In genomic region chr12:88407996-88408322, GRCm38 (mm10) we compare ENCODE assay signal across 24 mouse cellular contexts. TPM values are rescaled to one million over a fixed set of nuclear protein-coding genes. Genes with fewer than 3 reads are reported as not detected.
DNase-seq lines count a peak whose midpoint lies in the region; ATAC-seq and TF ChIP-seq lines count a peak whose summit lies in the region.
"Had no signal": no experiment of that assay in that cellular context is flagged by ENCODE, and none has a peak within 500 bp of the region (broad histone marks: within the 10 kb centered on the region; RNA-seq: fewer than 3 reads in every experiment).

No protein-coding gene starts in this region.

- no peaks in the 10 kb centered on the region for H3K27me3 ChIP-seq in embryonic facial prominence, embryonic 11.5 days (ENCODE audit: control insufficient read depth, insufficient read depth, low read length)
- H3K27me3 ChIP-seq in embryonic facial prominence, embryonic 10.5 days (replicated peaks; ENCODE audit: low read depth, poor library complexity, severe bottlenecking), result no peaks in the 10 kb centered on the region
- H3K27me3 ChIP-seq in liver, embryonic 13.5 days, result no peaks in the 10 kb centered on the region
- H3K27me3 ChIP-seq in liver, postnatal 0 days (ENCODE audit: insufficient read depth, low read length), result no peaks in the 10 kb centered on the region
- H3K27me3 ChIP-seq in stomach, postnatal 0 days (ENCODE audit: control insufficient read depth, insufficient read depth, low read length), result no peaks in the 10 kb centered on the region
- H3K27me3 ChIP-seq: CH12.LX; embryonic facial prominence, embryonic 15.5 days; hindbrain, embryonic 15.5 days; midbrain, embryonic 12.5 days; Patski; stomach, embryonic 15.5 days had no signal

- H3K9ac ChIP-seq in embryonic facial prominence, embryonic 11.5 days (replicated peaks; ENCODE audit: low read length), result no peak overlapping the region
- no peak overlapping the region for H3K9ac ChIP-seq in liver, embryonic 13.5 days
- H3K9ac ChIP-seq in liver, postnatal 0 days (replicated peaks), result no peak overlapping the region
- H3K9ac ChIP-seq in stomach, postnatal 0 days (ENCODE audit: low read length), result no peak overlapping the region
- H3K9ac ChIP-seq: embryonic facial prominence, embryonic 15.5 days; hindbrain, embryonic 15.5 days; liver, embryonic 14.5 days; midbrain, embryonic 12.5 days; stomach, embryonic 15.5 days had no signal

- no peak overlapping the region for H3K4me2 ChIP-seq in embryonic facial prominence, embryonic 11.5 days (ENCODE audit: low read depth, low read length)
- no peak overlapping the region for H3K4me2 ChIP-seq in liver, embryonic 13.5 days
- H3K4me2 ChIP-seq in liver, postnatal 0 days (ENCODE audit: low read depth, low read length), result no peak overlapping the region
- H3K4me2 ChIP-seq in stomach, postnatal 0 days (replicated peaks; ENCODE audit: low read depth), result no peak overlapping the region
- H3K4me2 ChIP-seq: embryonic facial prominence, embryonic 15.5 days; hindbrain, embryonic 15.5 days; midbrain, embryonic 12.5 days; stomach, embryonic 15.5 days had no signal

- H3K36me3 ChIP-seq in embryonic facial prominence, embryonic 11.5 days (replicated peaks; ENCODE audit: control insufficient read depth, insufficient read depth, low read depth, low read length), result no peaks in the 10 kb centered on the region
- peaks cover 24% of the 10 kb centered on the region for H3K36me3 ChIP-seq in embryonic facial prominence, embryonic 10.5 days (replicated peaks)
- no peaks in the 10 kb centered on the region for H3K36me3 ChIP-seq in liver, embryonic 13.5 days
- no peaks in the 10 kb centered on the region; the same call in 1 of the 2 replicates for H3K36me3 ChIP-seq in liver, postnatal 0 days (replicated peaks; ENCODE audit: insufficient read depth, low read length)
- no peaks in the 10 kb centered on the region for H3K36me3 ChIP-seq in stomach, postnatal 0 days (ENCODE audit: control insufficient read depth, insufficient read depth, low read length)
- H3K36me3 ChIP-seq: stomach, embryonic 15.5 days had no signal

- no peak overlapping the region for H3K4me3 ChIP-seq in embryonic facial prominence, embryonic 11.5 days (ENCODE audit: low read depth, low read length)
- H3K4me3 ChIP-seq in embryonic facial prominence, embryonic 10.5 days, result no peak overlapping the region
- H3K4me3 ChIP-seq in liver, embryonic 13.5 days (replicated peaks), result no peak overlapping the region
- no peak overlapping the region for H3K4me3 ChIP-seq in liver, postnatal 0 days (ENCODE audit: low read depth, low read length)
- H3K4me3 ChIP-seq in stomach, postnatal 0 days (ENCODE audit: low read depth, low read length), result no peak overlapping the region
- H3K4me3 ChIP-seq: embryonic facial prominence, embryonic 15.5 days; gastrocnemius, adult 2 months; heart, embryonic 10.5 days; hindbrain, embryonic 15.5 days; midbrain, embryonic 12.5 days; stomach, embryonic 15.5 days had no signal

- 89% methylated on average over 4 of the region's 4 CpGs for WGBS in embryonic facial prominence, embryonic 11.5 days
- 94% methylated on average over 4 of the region's 4 CpGs for WGBS in embryonic facial prominence, embryonic 10.5 days
- 78% methylated on average over 4 of the region's 4 CpGs for WGBS in liver, embryonic 13.5 days (ENCODE audit: insufficient replicate concordance)
- WGBS in liver, postnatal 0 days (ENCODE audit: insufficient replicate concordance), result 89% methylated on average over 4 of the region's 4 CpGs
- WGBS in stomach, postnatal 0 days, result 96% methylated on average over 4 of the region's 4 CpGs

- H3K9me3 ChIP-seq in embryonic facial prominence, embryonic 11.5 days (replicated peaks; ENCODE audit: control insufficient read depth, low read length), result no peaks in the 10 kb centered on the region
- H3K9me3 ChIP-seq in embryonic facial prominence, embryonic 10.5 days, result no peaks in the 10 kb centered on the region
- no peaks in the 10 kb centered on the region for H3K9me3 ChIP-seq in liver, embryonic 13.5 days (replicated peaks)
- H3K9me3 ChIP-seq in liver, postnatal 0 days (ENCODE audit: low read length), result no peaks in the 10 kb centered on the region
- H3K9me3 ChIP-seq in stomach, postnatal 0 days (ENCODE audit: control insufficient read depth, low read length), result no peaks in the 10 kb centered on the region
- H3K9me3 ChIP-seq: embryonic facial prominence, embryonic 15.5 days; G1E; heart, embryonic 10.5 days; hindbrain, embryonic 15.5 days; midbrain, embryonic 12.5 days; stomach, embryonic 15.5 days had no signal

- no peak overlapping the region for H3K27ac ChIP-seq in embryonic facial prominence, embryonic 11.5 days (replicated peaks; ENCODE audit: low read depth, low read length)
- H3K27ac ChIP-seq in embryonic facial prominence, embryonic 10.5 days (replicated peaks), result no peak overlapping the region
- no peak overlapping the region for H3K27ac ChIP-seq in liver, embryonic 13.5 days
- H3K27ac ChIP-seq in liver, postnatal 0 days (ENCODE audit: low read depth), result no peak overlapping the region
- no peak overlapping the region; the same call in 1 of the 2 replicates for H3K27ac ChIP-seq in stomach, postnatal 0 days (replicated peaks)
- H3K27ac ChIP-seq: embryonic facial prominence, embryonic 15.5 days; gastrocnemius, adult 2 months; hindbrain, embryonic 15.5 days; kidney, postnatal 0 days; liver, embryonic 14.5 days; midbrain, embryonic 12.5 days; stomach, embryonic 15.5 days had no signal

- no peaks in the 10 kb centered on the region for H3K4me1 ChIP-seq in embryonic facial prominence, embryonic 11.5 days (ENCODE audit: control insufficient read depth, insufficient read depth, low read length)
- H3K4me1 ChIP-seq in embryonic facial prominence, embryonic 10.5 days, result peaks cover 7% of the 10 kb centered on the region
- H3K4me1 ChIP-seq in liver, embryonic 13.5 days (replicated peaks), result 0 out of 2 replicates have a peak, but pooled peaks cover 6% of the 10 kb centered on the region
- no peaks in the 10 kb centered on the region for H3K4me1 ChIP-seq in liver, postnatal 0 days (ENCODE audit: insufficient read depth)
- H3K4me1 ChIP-seq in stomach, postnatal 0 days (replicated peaks; ENCODE audit: control insufficient read depth, insufficient read depth), result no peaks in the 10 kb centered on the region
- H3K4me1 ChIP-seq: embryonic facial prominence, embryonic 15.5 days; heart, embryonic 10.5 days had no signal

- no peak for TF ChIP-seq EP300 in liver, postnatal 0 days (IDR thresholded peaks at IDR 0.05; ENCODE audit: low read depth)
- TF ChIP-seq EP300 in stomach, postnatal 0 days (optimal IDR thresholded peaks at IDR 0.05), result no peak

- no peak for ATAC-seq in embryonic facial prominence, embryonic 11.5 days (replicated peaks; ENCODE audit: insufficient number of reproducible peaks, low FRiP score, low TSS enrichment, low read depth)
- ATAC-seq in liver, embryonic 13.5 days (ENCODE audit: low read depth), result peak; percentile 35
- ATAC-seq in liver, postnatal 0 days, result no peak
- ATAC-seq in granulocyte monocyte progenitor cell, adult 5-6 weeks (replicated peaks; ENCODE audit: poor library complexity, severe bottlenecking), result peak; percentile 60; the same call in 1 of the 2 replicates
- ATAC-seq in stomach, postnatal 0 days (ENCODE audit: low FRiP score, low TSS enrichment), result peak; percentile 36; the same call in 1 of the 2 replicates
- ATAC-seq: forebrain, embryonic 14.5 days; Patski had no signal

- no peak for TF ChIP-seq CTCF in liver, postnatal 0 days (IDR thresholded peaks at IDR 0.05; ENCODE audit: low read depth)
- TF ChIP-seq CTCF in stomach, postnatal 0 days (IDR thresholded peaks at IDR 0.05; ENCODE audit: low read depth), result no peak

- DNase-seq in embryonic facial prominence, embryonic 11.5 days (ENCODE audit: low spot score), result peak; percentile 3
- DNase-seq in embryonic facial prominence, embryonic 10.5 days (ENCODE audit: low spot score), result no peak
- no peak for DNase-seq in liver, embryonic 13.5 days
- DNase-seq in liver, postnatal 0 days, result no peak
- no peak for DNase-seq in stomach, postnatal 0 days (ENCODE audit: low spot score)
- no peak for DNase-seq in adipocyte (ENCODE audit: low spot score)
- DNase-seq: adrenal gland, adult 2 months; B cell, adult 2 months; cerebellum, adult 2 months; gastrocnemius, adult 2 months; kidney, adult 2 months; thymus, adult 18-20 months had no signal

RNA-seq across cellular contexts. Expression of gene Adck1, which starts 47.6 kb away (rescaled TPM):
- 12.5 and 13.5 TPM in 2 replicates for polyA plus RNA-seq in embryonic facial prominence, embryonic 11.5 days (2014; fragmentation: Nextera tagmentation; extraction: Ambion mirVana)
- 21.8 and 23.7 TPM in 2 replicates for polyA plus RNA-seq in embryonic facial prominence, embryonic 10.5 days (2016; fragmentation: Nextera tagmentation; extraction: Ambion mirVana)
- 9.5 and 10.1 TPM in 2 replicates for polyA plus RNA-seq in liver, embryonic 13.5 days (2015; fragmentation: Nextera tagmentation; extraction: Ambion mirVana)
- polyA plus RNA-seq in liver, postnatal 0 days (2015; fragmentation: Nextera tagmentation; extraction: Ambion mirVana), result 7.9 and 8.4 TPM in 2 replicates
- 13.8 and 17.2 TPM in 2 replicates for total RNA-seq in granulocyte monocyte progenitor cell, adult 5-6 weeks (2014; fragmentation: Nextera tagmentation)
- total RNA-seq in granulocyte monocyte progenitor cell, adult 5-6 weeks (2017), result 20.3 and 29.4 TPM in 2 replicates
- polyA plus RNA-seq in stomach, postnatal 0 days (2015; fragmentation: Nextera tagmentation; extraction: Ambion mirVana), result 10.4 and 10.5 TPM in 2 replicates

Comparison
In these comparisons a context has a peak if more than half of its experiments do, and no peak if none do; other contexts are left out.
1. ATAC-seq: peak in liver, embryonic 13.5 days (single experiment), granulocyte monocyte progenitor cell, adult 5-6 weeks (single experiment) and stomach, postnatal 0 days (single experiment); none in embryonic facial prominence, embryonic 11.5 days (single experiment) and liver, postnatal 0 days (single experiment).